Mouse (Mus musculus) midbrain, postnatal 0 days (tissue): ENCODE measurements around the gene Cp. TPM values are rescaled to one million over a fixed set of nuclear protein-coding genes. Genes with fewer than 3 reads are reported as not detected.
"Not testable (repeated sequence)": the region's sequence is repeated elsewhere in the genome, so short reads cannot be mapped to it uniquely, and the experiment has no call there.

Experiments
- ATAC-seq: fragments of 200-750 bp; cut with Nextera tagmentation; 2 replicates; pipeline ENCODE4 v1.8.0; 2017; ENCODE audit warnings: moderate number of reproducible peaks, mild to moderate bottlenecking, moderate TSS enrichment, moderate library complexity; ENCODE audit not compliant: low FRiP score
- DNase-seq: peaks from one replicate; pipeline ENCODE4 v3.0.0-alpha.2; 2015; ENCODE audit warnings: low spot score
- H3K27ac ChIP-seq: fragments of 300-500 bp; sonication (generic); 2 replicates; pipeline ENCODE4 v1.5.1; 2014; ENCODE audit warnings: low read depth, mild to moderate bottlenecking, low read length, mixed read lengths
- H3K27me3 ChIP-seq: fragments of 300-500 bp; sonication (generic); 2 replicates; pipeline ENCODE4 v1.6.1; 2014; ENCODE audit warnings: low read length, control low read depth, mixed read lengths; ENCODE audit not compliant: insufficient read depth
- H3K36me3 ChIP-seq: fragments of 300-500 bp; sonication (generic); 2 replicates; pipeline ENCODE4 v1.6.1; 2014; ENCODE audit warnings: low read length, control low read depth, mixed read lengths; ENCODE audit not compliant: insufficient read depth
- H3K4me1 ChIP-seq: fragments of 300-500 bp; sonication (generic); 2 replicates; pipeline ENCODE4 v1.6.1; 2014; ENCODE audit warnings: mild to moderate bottlenecking, control low read depth, antibody characterized with exemption, low read length, mixed read lengths; ENCODE audit not compliant: insufficient read depth
- H3K4me2 ChIP-seq: fragments of 300-500 bp; sonication (generic); 2 replicates; pipeline ENCODE4 v1.6.1; 2014; ENCODE audit warnings: low read depth, mild to moderate bottlenecking, low read length, mixed read lengths; ENCODE audit not compliant: poor library complexity, severe bottlenecking
- H3K4me3 ChIP-seq: fragments of 300-500 bp; sonication (generic); 2 replicates; pipeline ENCODE4 v1.5.1; 2014; ENCODE audit warnings: low read depth, mild to moderate bottlenecking, low read length, moderate library complexity
- H3K9ac ChIP-seq: fragments of 300-500 bp; sonication (generic); replicated peaks from 2 replicates; pipeline ENCODE4 v1.6.1; 2014; ENCODE audit warnings: mild to moderate bottlenecking, low read length, moderate library complexity, mixed read lengths; ENCODE audit not compliant: poor library complexity, severe bottlenecking
- H3K9me3 ChIP-seq: fragments of 300-500 bp; sonication (generic); 2 replicates; pipeline ENCODE4 v1.6.1; 2016; ENCODE audit warnings: low read length, control low read depth
- CTCF ChIP-seq: IDR thresholded peaks from 2 replicates; pipeline ENCODE4 v1.5.1; 2016; ENCODE audit warnings: antibody characterized with exemption, mild to moderate bottlenecking
- WGBS: fragments of 180-500 bp; shearing (Covaris S2); extraction: QIAGEN DNeasy Blood & Tissue Kit; methylation state at CpG from one replicate; pipeline ENCODE4 v1.1.7; 2014; 5-methylcytosine and 5-hydroxymethylcytosine counted together
- polyA plus RNA-seq: library from polyadenylated mRNA; unstranded; fragments of >200 nt; fragmentation: Nextera tagmentation; extraction: Ambion mirVana; gene quantifications from 2 replicates; pipeline ENCODE4 v1.2.1, GENCODE M21; 2015
- total RNA-seq: library from RNA; depleted of rRNA; stranded (reverse); fragments of >200 nt; gene quantifications from 2 replicates; pipeline ENCODE4 v1.2.3, GENCODE M21; 2014

Cp gene
- total and polyA plus RNA-seq, 2 experiments from 2014 or later, result 12.2 to 13.3 TPM

GRCm38 (mm10) chr3:20007759-20008158 is 50.9 kb downstream of the Cp start:
- Histone ChIP-seq H3K9ac (no peak overlapping the region), H3K36me3 (peaks cover 13% of the 10 kb centered on the region), H3K4me3 (no peak overlapping the region), H3K9me3 (no peaks in the 10 kb centered on the region), H3K27ac (no peak overlapping the region), H3K27me3 (no peaks in the 10 kb centered on the region), H3K4me1 (no peaks in the 10 kb centered on the region), H3K4me2 (no peak overlapping the region)
- no peak for ATAC-seq
- no peak for TF ChIP-seq CTCF
- 84% methylated on average over 5 of the region's 5 CpGs for WGBS
- DNase-seq, result no peak

- Histone ChIP-seq H3K4me1 (no peaks in the 10 kb centered on the region), H3K4me3 (no peak overlapping the region), H3K27ac (no peak overlapping the region), H3K4me2 (no peak overlapping the region), H3K36me3 (peaks cover 10% of the 10 kb centered on the region; the same call in 1 of the 2 replicates), H3K9me3 (no peaks in the 10 kb centered on the region), H3K27me3 (no peaks in the 10 kb centered on the region), H3K9ac (no peak overlapping the region)
- no peak for DNase-seq
- no peak for TF ChIP-seq CTCF
- ATAC-seq, result no peak
- WGBS, result 89% methylated on average over 9 of the region's 9 CpGs
These were observed 53.6 kb downstream of the Cp start for GRCm38 (mm10) chr3:20010464-20010863.

GRCm38 (mm10) chr3:20010905-20011304 is 54.1 kb downstream of the Cp start:
- WGBS, result 91% methylated on average over 7 of the region's 7 CpGs
- not testable (repeated sequence) for ATAC-seq

GRCm38 (mm10) chr3:20014454-20014853 is 57.6 kb downstream of the Cp start:
- Histone ChIP-seq H3K36me3 (peaks cover 23% of the 10 kb centered on the region; the same call in 1 of the 2 replicates), H3K4me3 (no peak overlapping the region), H3K4me2 (no peak overlapping the region), H3K27me3 (no peaks in the 10 kb centered on the region), H3K27ac (no peak overlapping the region), H3K9ac (no peak overlapping the region), H3K9me3 (no peaks in the 10 kb centered on the region), H3K4me1 (no peaks in the 10 kb centered on the region)
- ATAC-seq (peak; percentile 31; the same call in 1 of the 2 replicates), DNase-seq (no peak)
- WGBS, result 98% methylated on average over 2 of the region's 2 CpGs
- no peak for TF ChIP-seq CTCF

More at GRCm38 (mm10) chr3:20010905-20011304, 54.1 kb downstream of the Cp start:
- H3K4me3 ChIP-seq, H3K27ac ChIP-seq, H3K27me3 ChIP-seq, H3K4me1 ChIP-seq, DNase-seq, H3K9me3 ChIP-seq, H3K9ac ChIP-seq, H3K4me2 ChIP-seq, H3K36me3 ChIP-seq: not testable (repeated sequence)

GRCm38 (mm10) chr3:20018076-20018475 is 61.2 kb downstream of the Cp start:
- Histone ChIP-seq H3K4me2 (no peak overlapping the region), H3K36me3 (peaks cover 29% of the 10 kb centered on the region)

GRCm38 (mm10) chr3:20023832-20024231 is 67.0 kb downstream of the Cp start:
- no peak for DNase-seq

More at GRCm38 (mm10) chr3:20018076-20018475, 61.2 kb downstream of the Cp start:
- no peak overlapping the region for H3K4me3 ChIP-seq
- H3K9ac ChIP-seq, result no peak overlapping the region
- no peaks in the 10 kb centered on the region for H3K9me3 ChIP-seq
- no peaks in the 10 kb centered on the region for H3K27me3 ChIP-seq
- ATAC-seq (no peak), DNase-seq (no peak)
- WGBS, result 93% methylated on average over 8 of the region's 8 CpGs
- TF ChIP-seq CTCF, result no peak
- no peak overlapping the region for H3K27ac ChIP-seq
- no peaks in the 10 kb centered on the region for H3K4me1 ChIP-seq

More at GRCm38 (mm10) chr3:20023832-20024231, 67.0 kb downstream of the Cp start:
- H3K4me3 ChIP-seq, result no peak overlapping the region
- peaks cover 35% of the 10 kb centered on the region for H3K36me3 ChIP-seq
- H3K27ac ChIP-seq, result no peak overlapping the region
- no peak overlapping the region for H3K9ac ChIP-seq
- ATAC-seq, result no peak
- 55% methylated on average over 1 of the region's 1 CpGs for WGBS
- H3K4me2 ChIP-seq, result no peak overlapping the region
- no peaks in the 10 kb centered on the region for H3K9me3 ChIP-seq
- H3K4me1 ChIP-seq, result no peaks in the 10 kb centered on the region
- H3K27me3 ChIP-seq, result no peaks in the 10 kb centered on the region
- no peak for TF ChIP-seq CTCF
